Mouse (Mus musculus): Measurements from ENCODE around the gene Cfap300.

GRCm38 (mm10) chr9:8035546-8035945 is 7.1 kb downstream of the Cfap300 start:
- TF ChIP-seq POLR2A (IDR thresholded peaks at IDR 0.05; ENCODE audit: insufficient read length, low read depth) (no peak), POLR2AphosphoS2 (IDR thresholded peaks at IDR 0.05; ENCODE audit: insufficient read length, low read depth) (no peak)

Measured in myocyte (in vitro differentiated cells).